Mouse (Mus musculus) lung, embryonic 16.5 days (tissue): Measurements from ENCODE around the gene Pkmyt1. TPM values are rescaled to one million over a fixed set of nuclear protein-coding genes. Genes with fewer than 3 reads are reported as not detected.
"Not testable (repeated sequence)": the region's sequence is repeated elsewhere in the genome, so short reads cannot be mapped to it uniquely, and the experiment has no call there.

Source experiments
- ATAC-seq: fragments of 200-750 bp; cut with Nextera tagmentation; 2 replicates; pipeline ENCODE4 v1.8.0; 2017; ENCODE audit warnings: low read depth, mild to moderate bottlenecking, moderate library complexity
- H3K27ac ChIP-seq: fragments of 300-500 bp; sonication (generic); 2 replicates; pipeline ENCODE4 v1.5.1; 2014; ENCODE audit warnings: mild to moderate bottlenecking, control low read depth, low read length
- H3K27me3 ChIP-seq: fragments of 300-500 bp; sonication (generic); 2 replicates; pipeline ENCODE4 v1.6.1; 2014; ENCODE audit warnings: low read depth, low read length, mixed read lengths; ENCODE audit not compliant: control insufficient read depth, insufficient read depth
- H3K36me3 ChIP-seq: fragments of 300-500 bp; sonication (generic); 2 replicates; pipeline ENCODE4 v1.6.1; 2014; ENCODE audit warnings: low read length; ENCODE audit not compliant: control insufficient read depth, insufficient read depth
- H3K4me1 ChIP-seq: fragments of 300-500 bp; sonication (generic); replicated peaks from 2 replicates; pipeline ENCODE4 v1.6.1; 2014; ENCODE audit warnings: low read length, mixed read lengths; ENCODE audit not compliant: control insufficient read depth, insufficient read depth
- H3K4me2 ChIP-seq: fragments of 300-500 bp; sonication (generic); 2 replicates; pipeline ENCODE4 v1.6.1; 2014; ENCODE audit warnings: low read depth, low read length, control low read depth
- H3K4me3 ChIP-seq: fragments of 300-500 bp; sonication (generic); 2 replicates; pipeline ENCODE4 v1.5.1; 2014; ENCODE audit warnings: mild to moderate bottlenecking, low read length, control low read depth
- H3K9ac ChIP-seq: fragments of 300-500 bp; sonication (generic); 2 replicates; pipeline ENCODE4 v1.6.1; 2014; ENCODE audit warnings: low read length, control low read depth
- H3K9me3 ChIP-seq: fragments of 300-500 bp; sonication (generic); 2 replicates; pipeline ENCODE4 v1.6.1; 2016; ENCODE audit warnings: low read length; ENCODE audit not compliant: control insufficient read depth
- WGBS: fragments of 180-500 bp; shearing (Covaris S2); extraction: QIAGEN DNeasy Blood & Tissue Kit; methylation state at CpG from one replicate; pipeline ENCODE4 v1.1.7; 2014; 5-methylcytosine and 5-hydroxymethylcytosine counted together
- polyA plus RNA-seq: library from polyadenylated mRNA; unstranded; fragments of >200 nt; fragmentation: Nextera tagmentation; extraction: Ambion mirVana; gene quantifications from 2 replicates; pipeline ENCODE4 v1.2.1, GENCODE M21; 2015

Gene Pkmyt1
- polyA plus RNA-seq, 1 experiment from 2014 or later, result 58.8 TPM

DNA sequence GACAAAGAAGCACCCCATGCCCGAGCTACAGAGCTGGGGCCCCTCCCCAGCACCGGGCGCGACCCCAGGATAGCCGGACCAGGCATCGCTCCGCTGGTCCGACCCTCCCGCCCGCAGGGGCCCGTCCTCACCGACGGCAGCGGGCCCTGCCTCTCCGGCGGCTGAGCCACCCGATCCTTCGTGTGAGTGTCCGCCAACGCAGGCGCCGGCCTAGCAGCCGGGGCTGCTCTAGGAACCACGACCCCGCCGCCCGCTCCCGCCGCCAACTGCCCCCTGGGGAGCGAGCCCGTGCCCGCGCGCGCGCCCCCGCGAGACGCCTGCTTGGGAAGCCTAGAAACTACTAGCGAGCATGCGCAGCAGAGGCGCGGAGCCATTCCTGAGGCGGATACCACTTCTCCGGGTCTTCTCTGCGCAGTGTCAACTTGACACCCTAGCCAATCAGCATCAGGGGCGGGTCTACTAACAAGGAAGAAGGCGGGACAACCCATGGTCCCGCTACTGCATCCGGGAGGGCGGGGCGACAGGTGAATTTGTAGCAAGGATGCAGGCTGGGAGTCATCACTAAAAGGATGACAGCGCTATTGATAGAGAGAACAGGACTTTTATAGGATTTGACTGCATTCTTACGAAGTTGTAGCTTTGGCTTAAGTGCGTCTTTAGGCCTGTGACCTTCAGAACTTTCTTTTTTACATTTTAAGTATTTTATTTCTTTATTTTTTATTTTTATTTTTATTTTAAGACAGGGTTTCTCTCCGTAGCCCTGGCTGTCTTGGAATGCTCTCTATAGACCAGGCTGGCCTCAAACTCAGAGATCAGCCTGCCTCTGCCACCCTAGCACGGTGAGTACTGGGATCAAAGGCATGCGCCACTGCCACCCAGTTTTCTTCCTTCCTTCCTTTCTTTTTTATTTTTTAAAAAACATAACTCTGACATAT is 45.4 kb downstream of the Pkmyt1 start, which contains the start of gene Flywch1:
Gene Flywch1, minus strand, starts transcription at position 319 of the 935 bp plus-strand sequence.
- Histone ChIP-seq H3K27ac (peak within 1 kb of the TSS; percentile 69), H3K4me1 (peaks cover 7% of the 10 kb centered on the region), H3K36me3 (peaks cover 3% of the 10 kb centered on the region; the same call in 1 of the 2 replicates), H3K9ac (peak within 1 kb of the TSS; percentile 97), H3K9me3 (no peaks in the 10 kb centered on the region), H3K4me2 (peak within 1 kb of the TSS; percentile 90), H3K4me3 (peak within 1 kb of the TSS; percentile 97), H3K27me3 (no peaks in the 10 kb centered on the region)
- ATAC-seq, result peak; percentile 99
- WGBS, result 3% methylated on average over 52 of the region's 58 CpGs

DNA sequence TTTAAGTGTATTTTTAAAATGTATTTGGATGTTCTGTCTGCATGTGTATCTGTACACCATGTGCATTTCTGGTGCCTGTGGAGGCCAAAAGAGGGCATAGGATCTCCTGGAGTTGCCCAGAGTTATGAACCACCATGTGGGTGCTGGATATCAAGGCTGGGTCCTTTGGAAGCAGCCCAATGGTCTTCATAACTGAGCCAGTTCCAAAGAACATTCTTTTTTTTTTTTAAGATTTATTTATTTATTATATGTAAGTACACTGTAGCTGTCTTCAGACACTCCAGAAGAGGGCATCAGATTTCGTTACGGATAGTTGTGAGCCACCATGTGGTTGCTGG is 46.1 kb downstream of the Pkmyt1 start:
- ATAC-seq, H3K27me3 ChIP-seq: not testable (repeated sequence)
- WGBS, result 48% methylated on average over 2 of the region's 2 CpGs

GRCm38 (mm10) chr17:23773676-23774075 is 47.5 kb downstream of the Pkmyt1 start:
- Histone ChIP-seq H3K9me3 (no peaks in the 10 kb centered on the region), H3K27me3 (no peaks in the 10 kb centered on the region), H3K36me3 (no peaks in the 10 kb centered on the region), H3K4me1 (peaks cover 7% of the 10 kb centered on the region), H3K27ac (no peak overlapping the region), H3K4me3 (no peak overlapping the region), H3K4me2 (no peak overlapping the region), H3K9ac (no peak overlapping the region)
- no peak for ATAC-seq
- whole genome bisulfite sequencing, result 55% methylated on average over 6 of the region's 6 CpGs

More for the DNA sequence above, 46.1 kb downstream of the Pkmyt1 start:
- not testable (repeated sequence) for H3K27ac ChIP-seq, H3K4me2 ChIP-seq, H3K9ac ChIP-seq, H3K36me3 ChIP-seq, H3K4me1 ChIP-seq, H3K9me3 ChIP-seq, H3K4me3 ChIP-seq

DNA sequence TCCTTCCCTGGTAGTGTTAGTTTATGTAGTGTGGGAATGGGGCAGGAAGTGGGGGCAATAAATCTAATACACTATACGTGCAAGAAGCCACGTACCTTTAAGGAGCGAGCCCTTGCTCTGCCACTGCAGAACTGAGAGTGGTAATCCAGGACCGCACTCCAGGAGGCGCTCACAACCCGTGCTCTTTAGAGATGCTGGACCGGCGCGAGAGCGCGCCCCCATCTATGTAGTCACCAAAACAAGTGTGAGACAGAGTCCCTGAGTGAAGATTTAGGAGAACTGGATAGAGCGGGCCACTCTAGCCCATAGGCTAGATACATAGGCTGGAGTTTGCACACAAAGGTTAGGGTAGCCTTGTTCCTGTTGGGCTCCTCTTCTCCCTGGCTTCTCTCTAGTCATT is 48.0 kb downstream of the Pkmyt1 start:
- Histone ChIP-seq H3K4me1 (peaks cover 7% of the 10 kb centered on the region), H3K9me3 (no peaks in the 10 kb centered on the region), H3K4me3 (no peak overlapping the region), H3K36me3 (no peaks in the 10 kb centered on the region), H3K27me3 (no peaks in the 10 kb centered on the region), H3K27ac (no peak overlapping the region), H3K9ac (no peak overlapping the region), H3K4me2 (peak overlapping the region; percentile 24; the same call in 1 of the 2 replicates)
- ATAC-seq, result peak; percentile 66
- 4% methylated on average over 12 of the region's 12 CpGs for WGBS

- no peak overlapping the region for H3K27ac ChIP-seq
- no peaks in the 10 kb centered on the region for H3K9me3 ChIP-seq
- H3K4me2 ChIP-seq, result no peak overlapping the region
- no peaks in the 10 kb centered on the region for H3K36me3 ChIP-seq
- H3K4me3 ChIP-seq, result no peak overlapping the region
- peaks cover 2% of the 10 kb centered on the region; the same call in 1 of the 2 replicates for H3K4me1 ChIP-seq
- 61% methylated on average over 10 of the region's 10 CpGs for WGBS
- H3K9ac ChIP-seq, result no peak overlapping the region
- ATAC-seq, result no peak
- no peaks in the 10 kb centered on the region for H3K27me3 ChIP-seq
These were observed 50.1 kb downstream of the Pkmyt1 start for GRCm38 (mm10) chr17:23776216-23776615.

GRCm38 (mm10) chr17:23777141-23777540 is 51.0 kb downstream of the Pkmyt1 start:
- H3K36me3 ChIP-seq, result no peaks in the 10 kb centered on the region
- no peak overlapping the region for H3K9ac ChIP-seq
- 0 out of 2 replicates have a peak, but pooled peaks cover 2% of the 10 kb centered on the region for H3K4me1 ChIP-seq
- H3K9me3 ChIP-seq, result no peaks in the 10 kb centered on the region
- H3K4me2 ChIP-seq, result no peak overlapping the region
- 62% methylated on average over 2 of the region's 2 CpGs for WGBS
- H3K4me3 ChIP-seq, result no peak overlapping the region
- no peak for ATAC-seq
- H3K27me3 ChIP-seq, result no peaks in the 10 kb centered on the region
- no peak overlapping the region for H3K27ac ChIP-seq

GRCm38 (mm10) chr17:23778447-23778846 is 52.3 kb downstream of the Pkmyt1 start:
- Histone ChIP-seq H3K36me3 (no peaks in the 10 kb centered on the region), H3K4me1 (0 out of 2 replicates have a peak, but pooled peaks cover 2% of the 10 kb centered on the region), H3K4me2 (no peak overlapping the region), H3K27me3 (no peaks in the 10 kb centered on the region), H3K9ac (0 out of 2 replicates have a peak overlapping the region, but pooled peaks have one; percentile 28), H3K4me3 (no peak overlapping the region), H3K27ac (no peak overlapping the region), H3K9me3 (no peaks in the 10 kb centered on the region)
- 43% methylated on average over 2 of the region's 2 CpGs for WGBS
- no peak for ATAC-seq

DNA sequence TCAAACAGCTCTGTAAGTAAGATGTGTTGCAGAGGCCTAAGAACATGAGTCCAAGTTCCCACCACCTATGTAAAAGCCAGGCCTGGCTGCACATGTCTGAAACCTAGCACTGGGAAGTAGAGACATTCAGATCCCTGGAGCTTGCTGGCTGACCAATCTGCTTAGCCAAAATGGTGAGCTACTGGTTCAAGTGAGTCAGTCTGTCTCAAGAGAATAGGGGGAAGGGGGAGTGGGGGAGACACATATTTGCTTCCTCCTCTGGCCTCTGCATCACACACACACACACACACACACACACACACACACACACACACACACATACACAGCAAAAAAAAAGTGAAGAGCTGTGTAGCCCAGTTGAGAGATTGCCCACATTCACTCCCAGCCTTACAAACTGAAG is 57.2 kb downstream of the Pkmyt1 start:
- no peak overlapping the region for H3K27ac ChIP-seq
- H3K9me3 ChIP-seq, result no peaks in the 10 kb centered on the region
- H3K36me3 ChIP-seq, result no peaks in the 10 kb centered on the region
- H3K4me2 ChIP-seq, result no peak overlapping the region
- H3K9ac ChIP-seq, result no peak overlapping the region
- no peak for ATAC-seq
- no peaks in the 10 kb centered on the region for H3K27me3 ChIP-seq
- peaks cover 6% of the 10 kb centered on the region for H3K4me1 ChIP-seq
- no peak overlapping the region for H3K4me3 ChIP-seq

GRCm38 (mm10) chr17:23785561-23786471 is 59.7 kb downstream of the Pkmyt1 start, which contains the start of gene Flywch2:
Gene Flywch2, minus strand, starts transcription at chr17:23786081.
- Histone ChIP-seq H3K9me3 (no peaks in the 10 kb centered on the region), H3K4me1 (peaks cover 17% of the 10 kb centered on the region), H3K27ac (no peak within 1 kb of the TSS), H3K9ac (peak within 1 kb of the TSS; percentile 78), H3K4me2 (peak within 1 kb of the TSS; percentile 93), H3K27me3 (no peaks in the 10 kb centered on the region), H3K4me3 (peak within 1 kb of the TSS; percentile 68), H3K36me3 (no peaks in the 10 kb centered on the region)
- ATAC-seq, result peak; percentile 80
- WGBS, result 1% methylated on average over 43 of the region's 43 CpGs
